Mouse (Mus musculus): Measurements from ENCODE around the gene Sec14l1.
"Not testable (repeated sequence)": the region's sequence is repeated elsewhere in the genome, so short reads cannot be mapped to it uniquely, and the experiment has no call there.

Gene Sec14l1

GRCm38 (mm10) chr11:117114592-117115345 lies at the start of gene Sec14l1:
Gene Sec14l1, plus strand, starts transcription at chr11:117115168.
- no peaks in the 10 kb centered on the region for H3K27me3 ChIP-seq (ENCODE audit: insufficient read depth, low read length)
- peak within 1 kb of the TSS; percentile 95 for H3K4me3 ChIP-seq (replicated peaks; ENCODE audit: low read length)
- TF ChIP-seq POU5F1 (IDR thresholded peaks at IDR 0.05; ENCODE audit: borderline replicate concordance, low read length), result no peak
- no peak for TF ChIP-seq CTCF (conservative IDR thresholded peaks at IDR 0.05; ENCODE audit: low read length)
- H3K9me3 ChIP-seq (ENCODE audit: low read length), result no peaks in the 10 kb centered on the region
- peaks cover 81% of the 10 kb centered on the region for H3K4me1 ChIP-seq (replicated peaks; ENCODE audit: low read depth, low read length)
- H3K36me3 ChIP-seq (ENCODE audit: insufficient read depth, low read length), result peaks cover 29% of the 10 kb centered on the region

- H3K4me3 ChIP-seq (replicated peaks; ENCODE audit: low read length); H3K27me3 ChIP-seq (ENCODE audit: insufficient read depth, low read length); H3K36me3 ChIP-seq (ENCODE audit: insufficient read depth, low read length); H3K9me3 ChIP-seq (ENCODE audit: low read length): not testable (repeated sequence)
- peaks cover 33% of the 10 kb centered on the region for H3K4me1 ChIP-seq (replicated peaks; ENCODE audit: low read depth, low read length)
Measured at GRCm38 (mm10) chr11:117065602-117066001, 49.4 kb upstream of the Sec14l1 start.

GRCm38 (mm10) chr11:117066738-117067137 lies 48.2 kb upstream of the Sec14l1 start:
- H3K36me3 ChIP-seq (ENCODE audit: insufficient read depth, low read length), result no peaks in the 10 kb centered on the region
- H3K9me3 ChIP-seq (ENCODE audit: low read length), result no peaks in the 10 kb centered on the region
- no peak for TF ChIP-seq CTCF (conservative IDR thresholded peaks at IDR 0.05; ENCODE audit: low read length)
- TF ChIP-seq NANOG (IDR thresholded peaks at IDR 0.05; ENCODE audit: borderline replicate concordance, low read length), result no peak
- TF ChIP-seq POU5F1 (IDR thresholded peaks at IDR 0.05; ENCODE audit: borderline replicate concordance, low read length), result no peak
- H3K4me3 ChIP-seq (replicated peaks; ENCODE audit: low read length), result no peak overlapping the region
- peaks cover 35% of the 10 kb centered on the region for H3K4me1 ChIP-seq (replicated peaks; ENCODE audit: low read depth, low read length)
- H3K27me3 ChIP-seq (ENCODE audit: insufficient read depth, low read length), result 0 out of 2 replicates have a peak, but pooled peaks cover 2% of the 10 kb centered on the region

GRCm38 (mm10) chr11:117068332-117068731 lies 46.6 kb upstream of the Sec14l1 start:
- no peak for TF ChIP-seq POU5F1 (IDR thresholded peaks at IDR 0.05; ENCODE audit: borderline replicate concordance, low read length)
- no peak for TF ChIP-seq NANOG (IDR thresholded peaks at IDR 0.05; ENCODE audit: borderline replicate concordance, low read length)
- TF ChIP-seq CTCF (conservative IDR thresholded peaks at IDR 0.05; ENCODE audit: low read length), result no peak
- Histone ChIP-seq H3K9me3 (ENCODE audit: low read length) (no peaks in the 10 kb centered on the region), H3K27me3 (ENCODE audit: insufficient read depth, low read length) (0 out of 2 replicates have a peak, but pooled peaks cover 2% of the 10 kb centered on the region), H3K4me3 (replicated peaks; ENCODE audit: low read length) (no peak overlapping the region), H3K4me1 (replicated peaks; ENCODE audit: low read depth, low read length) (peaks cover 35% of the 10 kb centered on the region), H3K36me3 (ENCODE audit: insufficient read depth, low read length) (no peaks in the 10 kb centered on the region)

- H3K4me3 ChIP-seq (replicated peaks; ENCODE audit: low read length), result no peak overlapping the region
- H3K4me1 ChIP-seq (replicated peaks; ENCODE audit: low read depth, low read length), result peaks cover 28% of the 10 kb centered on the region
- TF ChIP-seq CTCF (conservative IDR thresholded peaks at IDR 0.05; ENCODE audit: low read length) (peak; percentile 28), POU5F1 (IDR thresholded peaks at IDR 0.05; ENCODE audit: borderline replicate concordance, low read length) (no peak)
- H3K9me3 ChIP-seq (ENCODE audit: low read length), result peaks cover 3% of the 10 kb centered on the region
- H3K36me3 ChIP-seq (ENCODE audit: insufficient read depth, low read length), result no peaks in the 10 kb centered on the region
- H3K27me3 ChIP-seq (ENCODE audit: insufficient read depth, low read length), result 0 out of 2 replicates have a peak, but pooled peaks cover 2% of the 10 kb centered on the region
Measured at GRCm38 (mm10) chr11:117069027-117069426, 45.9 kb upstream of the Sec14l1 start.

- no peaks in the 10 kb centered on the region for H3K36me3 ChIP-seq (ENCODE audit: insufficient read depth, low read length)
- peaks cover 24% of the 10 kb centered on the region for H3K4me1 ChIP-seq (replicated peaks; ENCODE audit: low read depth, low read length)
- TF ChIP-seq CTCF (conservative IDR thresholded peaks at IDR 0.05; ENCODE audit: low read length) (no peak), POU5F1 (IDR thresholded peaks at IDR 0.05; ENCODE audit: borderline replicate concordance, low read length) (no peak), NANOG (IDR thresholded peaks at IDR 0.05; ENCODE audit: borderline replicate concordance, low read length) (no peak)
- H3K4me3 ChIP-seq (replicated peaks; ENCODE audit: low read length), result no peak overlapping the region
- H3K27me3 ChIP-seq (ENCODE audit: insufficient read depth, low read length), result no peaks in the 10 kb centered on the region
- peaks cover 12% of the 10 kb centered on the region for H3K9me3 ChIP-seq (ENCODE audit: low read length)
Measured at GRCm38 (mm10) chr11:117070711-117071110, 44.3 kb upstream of the Sec14l1 start.

- TF ChIP-seq POU5F1 (IDR thresholded peaks at IDR 0.05; ENCODE audit: borderline replicate concordance, low read length) (no peak), NANOG (IDR thresholded peaks at IDR 0.05; ENCODE audit: borderline replicate concordance, low read length) (no peak), CTCF (conservative IDR thresholded peaks at IDR 0.05; ENCODE audit: low read length) (peak; percentile 97)
- H3K36me3 ChIP-seq (ENCODE audit: insufficient read depth, low read length), result peaks cover 2% of the 10 kb centered on the region
Measured at GRCm38 (mm10) chr11:117072128-117072527, 42.8 kb upstream of the Sec14l1 start.

GRCm38 (mm10) chr11:117073426-117073825 lies 41.5 kb upstream of the Sec14l1 start:
- peaks cover 42% of the 10 kb centered on the region for H3K4me1 ChIP-seq (replicated peaks; ENCODE audit: low read depth, low read length)
- peaks cover 15% of the 10 kb centered on the region for H3K36me3 ChIP-seq (ENCODE audit: insufficient read depth, low read length)
- peaks cover 12% of the 10 kb centered on the region for H3K9me3 ChIP-seq (ENCODE audit: low read length)
- TF ChIP-seq CTCF (conservative IDR thresholded peaks at IDR 0.05; ENCODE audit: low read length), result peak; percentile 42
- no peak for TF ChIP-seq POU5F1 (IDR thresholded peaks at IDR 0.05; ENCODE audit: borderline replicate concordance, low read length)
- H3K4me3 ChIP-seq (replicated peaks; ENCODE audit: low read length), result no peak overlapping the region
- H3K27me3 ChIP-seq (ENCODE audit: insufficient read depth, low read length), result no peaks in the 10 kb centered on the region

More at GRCm38 (mm10) chr11:117072128-117072527, 42.8 kb upstream of the Sec14l1 start:
- Histone ChIP-seq H3K27me3 (ENCODE audit: insufficient read depth, low read length) (no peaks in the 10 kb centered on the region), H3K4me1 (replicated peaks; ENCODE audit: low read depth, low read length) (peaks cover 31% of the 10 kb centered on the region), H3K4me3 (replicated peaks; ENCODE audit: low read length) (peak overlapping the region; percentile 11; the same call in 1 of the 2 replicates), H3K9me3 (ENCODE audit: low read length) (peaks cover 12% of the 10 kb centered on the region)
